Mouse (Mus musculus) naive thymus-derived CD4-positive, alpha-beta T cell, adult 5 months (primary cell): ENCODE measurements around the gene Olfr299. TPM values are rescaled to one million over a fixed set of nuclear protein-coding genes. Genes with fewer than 3 reads are reported as not detected.

Experiments used
- polyA plus RNA-seq: library from polyadenylated mRNA; unstranded; fragments of 100-300 nt; shearing (Covaris generic); gene quantifications from one replicate; pipeline ENCODE4 v1.2.1, GENCODE M21; 2017

The Olfr299 gene
- polyA plus RNA-seq: not detected

GRCm38 (mm10) chr7:86459621-86460020, at the start of gene Olfr299:
Gene Olfr299, plus strand, starts transcription at chr7:86459921.

GRCm38 (mm10) chr7:86492384-86492783, 32.7 kb downstream of the Olfr299 start, which contains the start of gene Olfr298:
Gene Olfr298, minus strand, starts transcription at chr7:86492484.

Other genes starting within 250 kb of the Olfr299 start
- gene Vmn2r76, start 213.6 kb upstream of the Olfr299 start, polyA plus RNA-seq: 0.07 TPM
- gene Olfr310, start 182.7 kb upstream of the Olfr299 start, polyA plus RNA-seq: not detected
- not detected for gene Olfr309, start 146.2 kb upstream of the Olfr299 start, polyA plus RNA-seq
- not detected for gene Olfr308, start 134.3 kb upstream of the Olfr299 start, polyA plus RNA-seq
- not detected for gene Olfr307, start 122.3 kb upstream of the Olfr299 start, polyA plus RNA-seq
- gene Olfr305, start 93.0 kb upstream of the Olfr299 start, polyA plus RNA-seq: not detected
- not detected for gene Olfr304, start 73.3 kb upstream of the Olfr299 start, polyA plus RNA-seq
- not detected for gene Olfr303, start 62.1 kb upstream of the Olfr299 start, polyA plus RNA-seq
- gene Olfr301, start 56.1 kb upstream of the Olfr299 start, polyA plus RNA-seq: not detected
- gene Olfr298, start 32.6 kb downstream of the Olfr299 start, polyA plus RNA-seq: not detected
- not detected for gene Olfr297, start 60.0 kb downstream of the Olfr299 start, polyA plus RNA-seq
- gene Olfr295, start 123.9 kb downstream of the Olfr299 start, polyA plus RNA-seq: 0.06 TPM
- gene Olfr294, start 156.7 kb downstream of the Olfr299 start, polyA plus RNA-seq: not detected
- not detected for gene Olfr293, start 189.1 kb downstream of the Olfr299 start, polyA plus RNA-seq
- not detected for gene Olfr292, start 228.4 kb downstream of the Olfr299 start, polyA plus RNA-seq